Mouse (Mus musculus) urinary bladder, adult 2 months (tissue): ENCODE measurements around the gene Katnal1. TPM values are rescaled to one million over a fixed set of nuclear protein-coding genes. Genes with fewer than 3 reads are reported as not detected.

Experiments
- polyA plus RNA-seq: library from polyadenylated mRNA; depleted of rRNA; stranded (reverse); fragments of >200 nt; gene quantifications from 2 replicates; pipeline ENCODE4 v1.2.3, GENCODE M21; 2012; rRNA removed

Katnal1 gene
- polyA plus RNA-seq, 1 experiment: 6.3 TPM

Other genes starting within 250 kb of the Katnal1 start
- gene Gm42791, start 65.8 kb upstream of the Katnal1 start, polyA plus RNA-seq: not detected in 2 replicates